Mouse (Mus musculus): ENCODE measurements around the gene Gm28036. TPM values are rescaled to one million over a fixed set of nuclear protein-coding genes. Genes with fewer than 3 reads are reported as not detected.
A peak's percentile ranks its signal among the peaks of the same experiment; 100 is the strongest.

Gm28036 gene
- polyA plus RNA-seq, 1 experiment: 2.2 TPM

DNA sequence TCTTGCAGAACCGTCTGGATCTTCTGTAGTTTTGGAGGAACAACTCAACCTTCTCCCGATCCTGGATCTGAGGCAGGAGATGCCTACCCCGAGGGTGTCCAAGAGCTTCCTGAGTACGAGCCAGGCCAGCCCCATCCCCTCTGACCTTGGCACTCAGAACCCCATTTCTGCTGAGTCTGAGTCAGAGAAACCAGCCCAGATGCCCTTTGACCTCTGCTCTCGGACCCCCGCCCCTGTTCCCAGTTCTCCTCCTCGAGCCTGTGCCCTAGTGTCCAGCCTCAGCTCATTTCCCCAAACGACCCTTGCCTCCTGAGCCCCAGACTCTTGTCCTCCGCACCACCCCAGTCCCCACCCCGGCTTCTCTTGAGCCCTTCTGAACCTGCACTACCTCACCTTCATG, 60.8 kb downstream of the Gm28036 start:
- peak overlapping the region; percentile 59; the same call in 1 of the 2 replicates for H3K4me3 ChIP-seq (ENCODE audit: insufficient read depth, low read length)
- H3K27ac ChIP-seq (ENCODE audit: insufficient read depth, low read length): no peak overlapping the region
- no peaks in the 10 kb centered on the region for H3K4me1 ChIP-seq (ENCODE audit: control insufficient read depth, insufficient read depth, low read length)
- TF ChIP-seq CTCF (IDR thresholded peaks at IDR 0.05; ENCODE audit: extremely low read depth, insufficient read depth, low read length) (no peak), POLR2A (IDR thresholded peaks at IDR 0.05; ENCODE audit: extremely low read depth, insufficient read depth, low read length) (no peak)

DNA sequence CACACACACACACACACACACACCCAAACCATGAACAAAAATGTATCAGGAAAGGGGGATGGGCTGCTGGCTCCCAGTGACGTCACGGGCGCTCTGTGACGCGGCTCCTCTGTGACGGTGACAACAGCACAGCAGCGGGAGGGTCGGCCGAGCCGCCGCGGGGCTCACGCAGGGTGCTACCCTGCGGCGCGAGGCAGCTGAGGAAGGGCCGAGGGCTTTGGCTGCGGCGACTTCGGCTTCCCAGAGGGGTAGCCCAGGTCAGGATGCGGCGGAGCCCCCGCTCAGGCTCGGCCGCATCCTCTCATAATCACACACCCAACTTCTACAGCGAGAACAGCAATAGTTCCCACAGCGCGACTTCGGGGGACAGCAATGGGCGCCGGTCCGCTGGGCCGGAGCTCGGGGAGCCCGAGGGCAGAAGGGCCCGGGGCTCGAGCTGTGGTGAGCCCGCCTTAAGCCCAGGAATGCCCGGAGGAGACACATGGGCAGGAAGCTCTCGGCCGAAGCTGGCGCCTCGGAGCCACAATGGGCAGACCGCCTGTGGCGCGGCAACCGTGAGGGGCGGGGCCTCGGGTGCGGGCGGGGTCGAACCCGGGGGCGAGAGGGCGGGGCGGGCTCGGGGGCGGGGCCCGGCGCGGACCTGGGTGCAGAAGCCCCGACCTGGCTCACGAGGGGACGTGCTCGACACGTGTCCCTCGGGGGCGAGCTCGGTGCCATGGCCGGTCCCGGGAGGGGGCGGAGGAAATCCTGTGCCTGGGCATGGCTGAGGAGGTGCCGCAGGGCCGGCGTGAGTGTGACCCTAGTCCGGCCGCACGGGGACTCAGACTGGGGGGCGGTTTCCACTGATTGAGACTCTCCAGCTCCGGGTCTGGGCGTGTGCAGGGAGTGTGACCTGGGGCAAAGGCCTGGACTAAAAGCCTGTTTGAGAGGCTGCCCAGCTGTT, 61.5 kb downstream of the Gm28036 start, which contains the start of gene Spag4:
TSS of gene Spag4 (plus strand) at position 77 of the 943 bp plus-strand sequence.
- TF ChIP-seq CTCF (IDR thresholded peaks at IDR 0.05; ENCODE audit: extremely low read depth, insufficient read depth, low read length): no peak
- TF ChIP-seq POLR2A (IDR thresholded peaks at IDR 0.05; ENCODE audit: extremely low read depth, insufficient read depth, low read length): no peak
- H3K4me3 ChIP-seq (ENCODE audit: insufficient read depth, low read length): peak within 1 kb of the TSS; percentile 59
- H3K4me1 ChIP-seq (ENCODE audit: control insufficient read depth, insufficient read depth, low read length): no peaks in the 10 kb centered on the region
- H3K27ac ChIP-seq (ENCODE audit: insufficient read depth, low read length): peak within 1 kb of the TSS; percentile 31; the same call in 1 of the 2 replicates

DNA sequence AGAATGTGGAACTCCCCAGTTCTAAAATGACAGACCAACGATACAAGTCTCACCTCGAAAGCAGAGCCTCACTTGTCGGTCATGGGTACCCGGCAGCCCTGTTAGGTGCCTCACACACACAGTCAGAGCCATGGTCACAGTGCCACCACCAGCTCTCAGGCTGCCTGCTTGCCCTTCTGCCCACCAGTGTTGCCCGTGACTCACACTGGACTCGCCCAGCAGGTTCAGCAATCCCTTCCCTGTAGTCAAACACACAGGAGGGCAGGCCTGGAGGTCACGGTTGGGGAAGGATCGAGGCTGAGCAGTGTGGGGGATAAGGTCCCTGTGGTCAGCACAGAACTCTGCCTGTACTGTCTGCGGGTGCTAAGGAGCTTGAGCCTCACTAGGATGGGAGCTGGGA, 74.1 kb downstream of the Gm28036 start, which contains the start of gene Fer1l4:
TSS of gene Fer1l4 (minus strand) at position 132 of the 400 bp plus-strand sequence.
- H3K4me1 ChIP-seq (ENCODE audit: control insufficient read depth, insufficient read depth, low read length): no peaks in the 10 kb centered on the region
- H3K4me3 ChIP-seq (ENCODE audit: insufficient read depth, low read length): no peak within 1 kb of the TSS
- TF ChIP-seq CTCF (IDR thresholded peaks at IDR 0.05; ENCODE audit: extremely low read depth, insufficient read depth, low read length): no peak
- TF ChIP-seq POLR2A (IDR thresholded peaks at IDR 0.05; ENCODE audit: extremely low read depth, insufficient read depth, low read length): no peak
- no peak within 1 kb of the TSS for H3K27ac ChIP-seq (ENCODE audit: insufficient read depth, low read length)

- Histone ChIP-seq H3K4me3 (ENCODE audit: insufficient read depth, low read length) (no peak overlapping the region), H3K4me1 (ENCODE audit: control insufficient read depth, insufficient read depth, low read length) (no peaks in the 10 kb centered on the region), H3K27ac (ENCODE audit: insufficient read depth, low read length) (no peak overlapping the region)
- TF ChIP-seq POLR2A (IDR thresholded peaks at IDR 0.05; ENCODE audit: extremely low read depth, insufficient read depth, low read length) (no peak), CTCF (IDR thresholded peaks at IDR 0.05; ENCODE audit: extremely low read depth, insufficient read depth, low read length) (no peak)
Measured at GRCm38 (mm10) chr2:156047929-156048328, 79.0 kb downstream of the Gm28036 start.

- no peak for TF ChIP-seq POLR2A (IDR thresholded peaks at IDR 0.05; ENCODE audit: extremely low read depth, insufficient read depth, low read length)
- H3K4me3 ChIP-seq (ENCODE audit: insufficient read depth, low read length): no peak overlapping the region
- H3K4me1 ChIP-seq (ENCODE audit: control insufficient read depth, insufficient read depth, low read length): no peaks in the 10 kb centered on the region
- no peak overlapping the region for H3K27ac ChIP-seq (ENCODE audit: insufficient read depth, low read length)
Measured at GRCm38 (mm10) chr2:156042903-156043302, 84.0 kb downstream of the Gm28036 start.

DNA sequence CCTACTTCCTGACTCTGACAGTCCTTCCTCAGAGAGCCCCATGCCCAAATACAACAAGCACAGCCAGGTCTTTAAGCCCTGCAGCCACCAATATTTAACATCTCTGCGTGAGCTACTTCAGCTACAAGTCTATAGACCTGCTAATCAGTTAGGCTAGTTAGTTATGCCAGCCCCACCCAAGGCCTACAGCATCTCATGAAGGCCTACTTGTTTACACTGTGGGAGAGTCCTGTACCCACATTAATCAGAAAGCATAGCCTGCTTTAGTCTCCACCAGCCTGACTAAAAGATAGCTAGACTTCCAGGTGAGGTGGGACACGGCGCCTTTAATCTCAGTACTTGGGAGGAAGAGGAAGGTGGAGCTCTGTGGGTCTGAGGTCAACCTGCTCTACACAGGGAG, 87.5 kb downstream of the Gm28036 start:
- Histone ChIP-seq H3K4me3 (ENCODE audit: insufficient read depth, low read length) (no peak overlapping the region), H3K4me1 (ENCODE audit: control insufficient read depth, insufficient read depth, low read length) (no peaks in the 10 kb centered on the region), H3K27ac (ENCODE audit: insufficient read depth, low read length) (no peak overlapping the region)
- TF ChIP-seq CTCF (IDR thresholded peaks at IDR 0.05; ENCODE audit: extremely low read depth, insufficient read depth, low read length): no peak
- no peak for TF ChIP-seq POLR2A (IDR thresholded peaks at IDR 0.05; ENCODE audit: extremely low read depth, insufficient read depth, low read length)

DNA sequence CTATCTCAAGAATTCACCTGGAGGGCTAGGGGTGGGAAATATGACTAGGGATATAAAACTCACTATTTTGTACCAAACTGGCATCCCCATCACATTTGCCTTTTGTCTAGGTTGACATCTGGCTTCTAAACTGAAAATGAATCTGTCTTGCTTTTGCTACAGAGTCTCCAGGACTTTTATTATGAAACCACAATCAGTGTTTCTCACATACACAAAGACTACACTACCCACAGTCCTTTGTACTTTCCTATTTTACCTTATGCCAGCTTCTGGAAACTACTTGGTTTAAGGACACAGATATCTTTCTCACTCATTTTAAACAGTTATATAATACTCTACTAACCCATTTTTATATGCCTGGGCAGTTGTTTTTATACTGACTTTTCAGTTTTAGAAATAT, 101.4 kb downstream of the Gm28036 start:
- no peak overlapping the region for H3K27ac ChIP-seq (ENCODE audit: insufficient read depth, low read length)
- H3K4me3 ChIP-seq (ENCODE audit: insufficient read depth, low read length): no peak overlapping the region
- no peaks in the 10 kb centered on the region for H3K4me1 ChIP-seq (ENCODE audit: control insufficient read depth, insufficient read depth, low read length)
- no peak for TF ChIP-seq POLR2A (IDR thresholded peaks at IDR 0.05; ENCODE audit: extremely low read depth, insufficient read depth, low read length)
- TF ChIP-seq CTCF (IDR thresholded peaks at IDR 0.05; ENCODE audit: extremely low read depth, insufficient read depth, low read length): no peak

Other genes with a start within 250 kb of the Gm28036 start
- gene Uqcc1, start 196.8 kb downstream of the Gm28036 start, polyA plus RNA-seq (2012; rRNA removed): 54.9 and 60.4 TPM in 2 replicates
- not detected in 2 replicates for gene Gm15557, start 186.4 kb downstream of the Gm28036 start, polyA plus RNA-seq (2012; rRNA removed)
- 0.17 and 0.36 TPM in 2 replicates for gene Gdf5, start 181.7 kb downstream of the Gm28036 start, polyA plus RNA-seq (2012; rRNA removed)
- gene Cep250, start 170.6 kb downstream of the Gm28036 start, polyA plus RNA-seq (2012; rRNA removed): 15.9 and 16.8 TPM in 2 replicates
- 3.5 and 4.1 TPM in 2 replicates for gene 6430550D23Rik, start 119.1 kb downstream of the Gm28036 start, polyA plus RNA-seq (2012; rRNA removed)
- 293 and 298 TPM in 2 replicates for gene Ergic3, start 119.0 kb downstream of the Gm28036 start, polyA plus RNA-seq (2012; rRNA removed)
- 0.04 and 0.34 TPM in 2 replicates for gene Fer1l4, start 74.1 kb downstream of the Gm28036 start, polyA plus RNA-seq (2012; rRNA removed)
- 5.8 and 6.9 TPM in 2 replicates for gene Spag4, start 61.9 kb downstream of the Gm28036 start, polyA plus RNA-seq (2012; rRNA removed)
- gene Cpne1, start 15.1 kb downstream of the Gm28036 start, polyA plus RNA-seq (2012; rRNA removed): 46.7 and 46.8 TPM in 2 replicates
- 7.6 and 9.4 TPM in 2 replicates for gene Rbm12, start 15.1 kb downstream of the Gm28036 start, polyA plus RNA-seq (2012; rRNA removed)
- 247 and 260 TPM in 2 replicates for gene Romo1, start 16.9 kb upstream of the Gm28036 start, polyA plus RNA-seq (2012; rRNA removed)
- gene Nfs1, start 17.1 kb upstream of the Gm28036 start, polyA plus RNA-seq (2012; rRNA removed): 54.9 and 55.9 TPM in 2 replicates
- gene Rbm39, start 53.1 kb upstream of the Gm28036 start, polyA plus RNA-seq (2012; rRNA removed): 131 and 146 TPM in 2 replicates
- gene Phf20, start 69.4 kb upstream of the Gm28036 start, polyA plus RNA-seq (2012; rRNA removed): 29.2 and 30.5 TPM in 2 replicates
- 6.0 and 8.9 TPM in 2 replicates for gene Cnbd2, start 185.2 kb upstream of the Gm28036 start, polyA plus RNA-seq (2012; rRNA removed)
- gene Scand1, start 185.6 kb upstream of the Gm28036 start, polyA plus RNA-seq (2012; rRNA removed): 75.3 and 75.4 TPM in 2 replicates

Measured in cortical plate, adult 2 months (tissue).